Comparison of ENCODE assay signal across 17 mouse cellular contexts in genomic region chr8:89021139-89021538, GRCm38 (mm10). TPM values are rescaled to one million over a fixed set of nuclear protein-coding genes. Genes with fewer than 3 reads are reported as not detected.
DNase-seq lines count a peak whose midpoint lies in the region; ATAC-seq and TF ChIP-seq lines count a peak whose summit lies in the region.
"Had no signal": no experiment of that assay in that cellular context is flagged by ENCODE, and none has a peak within 500 bp of the region (broad histone marks: within the 10 kb centered on the region; RNA-seq: fewer than 3 reads in every experiment).

No protein-coding gene starts in this region.

- WGBS in kidney, embryonic 16.5 days: 8% methylated on average over 5 of the region's 5 CpGs
- WGBS in forebrain, embryonic 14.5 days: 6% methylated on average over 5 of the region's 5 CpGs
- 29% methylated on average over 5 of the region's 5 CpGs for WGBS in thymus, adult 2 months

- no peak for TF ChIP-seq POLR2A in thymus, adult 2 months (IDR thresholded peaks at IDR 0.05; ENCODE audit: control insufficient read depth, extremely low read depth, insufficient read depth, low read length, poor library complexity)

- H3K36me3 ChIP-seq in kidney, embryonic 16.5 days (ENCODE audit: insufficient read depth, low read length): no peaks in the 10 kb centered on the region
- no peaks in the 10 kb centered on the region for H3K36me3 ChIP-seq in ES-E14 (ENCODE audit: control insufficient read depth, insufficient read depth, low read length, poor library complexity, severe bottlenecking)
- H3K36me3 ChIP-seq in forebrain, embryonic 14.5 days (ENCODE audit: control insufficient read depth, insufficient read depth, low read length): no peaks in the 10 kb centered on the region
- no peaks in the 10 kb centered on the region for H3K36me3 ChIP-seq in thymus, adult 2 months (ENCODE audit: control insufficient read depth, insufficient read depth, low read length)
- H3K36me3 ChIP-seq: limb, embryonic 13.5 days; neural tube, embryonic 15.5 days had no signal

- H3K4me1 ChIP-seq in kidney, embryonic 16.5 days (ENCODE audit: insufficient read depth, low read length): peaks cover 24% of the 10 kb centered on the region
- H3K4me1 ChIP-seq in ES-E14 (ENCODE audit: control insufficient read depth in 2 of 2, insufficient read depth in 2 of 2, low read length in 2 of 2, poor library complexity in 1 of 2): peaks cover 20 to 34% of the 10 kb centered on the region in 2 experiments
- peaks cover 19% of the 10 kb centered on the region for H3K4me1 ChIP-seq in forebrain, embryonic 14.5 days (ENCODE audit: control insufficient read depth, insufficient read depth, low read length)
- H3K4me1 ChIP-seq in thymus, adult 2 months (replicated peaks; ENCODE audit: control insufficient read depth, insufficient read depth, low read length): no peaks in the 10 kb centered on the region

- peak; percentile 20; the same call in 1 of the 2 replicates for ATAC-seq in frontal cortex, adult (ENCODE audit: low TSS enrichment)
- ATAC-seq in kidney, embryonic 16.5 days (ENCODE audit: low FRiP score, low TSS enrichment): 0 out of 2 replicates have a peak, but pooled peaks have one; percentile 41
- no peak for ATAC-seq in forebrain, embryonic 14.5 days
- ATAC-seq in erythroblast, adult 5-6 weeks (replicated peaks; ENCODE audit: low FRiP score, poor library complexity, severe bottlenecking): no peak

- no peak for DNase-seq in frontal cortex, postnatal 10 days (ENCODE audit: low spot score in 2 of 2)
- DNase-seq in kidney, postnatal 25 days: no peak
- no peak for DNase-seq in ES-E14 (ENCODE audit: low read depth, low spot score)
- DNase-seq in forebrain, embryonic 14.5 days (ENCODE audit: low spot score): peak; percentile 62
- no peak for DNase-seq in thymus, adult 2 months
- DNase-seq: cerebellum, adult 2 months; kidney, adult 18-20 months; layer of hippocampus, postnatal 36 days; right cerebral cortex, adult 18-20 months had no signal

- H3K4me2 ChIP-seq in kidney, embryonic 16.5 days (replicated peaks; ENCODE audit: low read depth, low read length): no peak overlapping the region
- no peak overlapping the region for H3K4me2 ChIP-seq in forebrain, embryonic 14.5 days (ENCODE audit: low read length)
- H3K4me2 ChIP-seq: limb, embryonic 13.5 days; neural tube, embryonic 15.5 days had no signal

- no peaks in the 10 kb centered on the region for H3K9me3 ChIP-seq in kidney, embryonic 16.5 days (ENCODE audit: low read length)
- no peaks in the 10 kb centered on the region for H3K9me3 ChIP-seq in ES-E14 (ENCODE audit: control insufficient read depth, insufficient read depth, low read depth, low read length)
- no peaks in the 10 kb centered on the region for H3K9me3 ChIP-seq in forebrain, embryonic 14.5 days (replicated peaks; ENCODE audit: control insufficient read depth, low read length)
- H3K9me3 ChIP-seq: limb, embryonic 13.5 days; neural tube, embryonic 15.5 days had no signal

- TF ChIP-seq CTCF in thymus, adult 2 months (IDR thresholded peaks at IDR 0.05; ENCODE audit: borderline replicate concordance, control insufficient read depth, extremely low read depth, insufficient read depth, low read length, poor library complexity): no peak

- H3K4me3 ChIP-seq in kidney, embryonic 16.5 days (ENCODE audit: low read length): no peak overlapping the region
- H3K4me3 ChIP-seq in ES-E14 (ENCODE audit: insufficient read depth in 1 of 2, low read depth in 1 of 2, low read length in 2 of 2, poor library complexity in 1 of 2, severe bottlenecking in 1 of 2): peak overlapping the region in 1 of 2 experiments; percentile 17; a peak in 1 of 4 replicates
- no peak overlapping the region for H3K4me3 ChIP-seq in forebrain, embryonic 14.5 days (ENCODE audit: low read depth, low read length)
- no peak overlapping the region for H3K4me3 ChIP-seq in thymus, adult 2 months (ENCODE audit: control insufficient read depth, insufficient read depth, low read length)
- H3K4me3 ChIP-seq: limb, embryonic 13.5 days; neural tube, embryonic 15.5 days had no signal

- in situ Hi-C loops in ES-E14 (cut with MboI; ENCODE audit: low sequenced_read_pairs in 2 of 2, unreplicated experiment in 2 of 2): no loop called here

- H3K27me3 ChIP-seq in kidney, embryonic 16.5 days (ENCODE audit: insufficient read depth, low read length): peaks cover 6% of the 10 kb centered on the region
- no peaks in the 10 kb centered on the region for H3K27me3 ChIP-seq in forebrain, embryonic 14.5 days (replicated peaks; ENCODE audit: control insufficient read depth, insufficient read depth, low read length)
- no peaks in the 10 kb centered on the region; the same call in 1 of the 2 replicates for H3K27me3 ChIP-seq in thymus, adult 2 months (ENCODE audit: control insufficient read depth, insufficient read depth, low read length)

- H3K9ac ChIP-seq in kidney, embryonic 16.5 days (replicated peaks; ENCODE audit: low read length): no peak overlapping the region
- 0 out of 2 replicates have a peak overlapping the region, but pooled peaks have one; percentile 30 for H3K9ac ChIP-seq in ES-E14 (ENCODE audit: insufficient read depth, low read depth, low read length, poor library complexity, severe bottlenecking)
- no peak overlapping the region for H3K9ac ChIP-seq in forebrain, embryonic 14.5 days (ENCODE audit: low read length)
- H3K9ac ChIP-seq: limb, embryonic 13.5 days; neural tube, embryonic 15.5 days had no signal

- no peak overlapping the region for H3K27ac ChIP-seq in kidney, embryonic 16.5 days (ENCODE audit: low read length)
- no peak overlapping the region; the same call in 1 of the 2 replicates for H3K27ac ChIP-seq in ES-E14 (ENCODE audit: insufficient read depth, low read depth, low read length, poor library complexity, severe bottlenecking)
- no peak overlapping the region for H3K27ac ChIP-seq in forebrain, embryonic 14.5 days (ENCODE audit: low read depth, low read length)
- H3K27ac ChIP-seq in thymus, adult 2 months (ENCODE audit: control insufficient read depth, insufficient read depth, low read length): no peak overlapping the region
- H3K27ac ChIP-seq: limb, embryonic 13.5 days; macrophage; neural tube, embryonic 15.5 days had no signal

TF ChIP-seq in ES-E14, 5 proteins besides CTCF, POLR2A, EP300 and RAD21:
- TF ChIP-seq ZNF384 (IDR thresholded peaks at IDR 0.05; ENCODE audit: low read depth, low read length): no peak
- no peak for TF ChIP-seq CHD2 (IDR thresholded peaks at IDR 0.05; ENCODE audit: low read depth, low read length)
- TF ChIP-seq ZC3H11A (IDR thresholded peaks at IDR 0.05; ENCODE audit: borderline replicate concordance, low read depth, low read length): no peak
- TF ChIP-seq HCFC1 (IDR thresholded peaks at IDR 0.05; ENCODE audit: borderline replicate concordance, insufficient read depth, low read length): no peak
- no peak for TF ChIP-seq MAFK (IDR thresholded peaks at IDR 0.05; ENCODE audit: insufficient read depth, low read depth, low read length)

RNA-seq across cellular contexts. Expression of gene Sall1, which starts 22.8 kb away (rescaled TPM):
- 38.7 and 44.4 TPM in 2 replicates for polyA plus RNA-seq in kidney, embryonic 16.5 days (2015; fragmentation: Nextera tagmentation; extraction: Ambion mirVana)
- 22.5 and 26.4 TPM in 2 replicates for total RNA-seq in ES-E14 (2012; rRNA removed)
- 14.8 and 16.0 TPM in 2 replicates for polyA plus RNA-seq in forebrain, embryonic 14.5 days (2014; fragmentation: Nextera tagmentation; extraction: Ambion mirVana)
- 0.03 and 0.04 TPM in 2 replicates for polyA plus RNA-seq in thymus, adult 2 months (2012; rRNA removed)
- 0.21 TPM in 1 of 2 replicates, not detected in the other for total RNA-seq in erythroblast, adult 5-6 weeks (2015; ENCODE audit: low replicate concordance)
- not detected in 2 replicates for total RNA-seq in erythroblast, adult 5-6 weeks (2017; ENCODE audit: low replicate concordance)
- total RNA-seq: gastrocnemius, adult 8-10 months had no signal
- polyA plus RNA-seq: C2C12, macrophage had no signal

Comparison
In these comparisons a context has a peak if more than half of its experiments do, and no peak if none do; other contexts are left out.
1. ATAC-seq: peak in frontal cortex, adult (single experiment) and kidney, embryonic 16.5 days (single experiment); none in forebrain, embryonic 14.5 days (single experiment) and erythroblast, adult 5-6 weeks (single experiment).
2. RNA of gene Sall1, which starts 22.8 kb away (polyA plus RNA-seq): 38.7 to 44.4 TPM in kidney, embryonic 16.5 days and 14.8 to 16.0 TPM in forebrain, embryonic 14.5 days; 0.03 to 0.04 TPM in thymus, adult 2 months; every median in the first group is over 10 times any median in the second.